Mouse (Mus musculus) myocyte (in vitro differentiated cells): ENCODE data around the gene Rapgef4. TPM values are rescaled to one million over a fixed set of nuclear protein-coding genes. Genes with fewer than 3 reads are reported as not detected.

Experiments used
- H3K27me3 ChIP-seq: one replicate; pipeline ENCODE4 v1.6.1; 2011; ENCODE audit not compliant: control insufficient read depth, insufficient read depth, insufficient read length
- H3K36me3 ChIP-seq: one replicate; pipeline ENCODE4 v1.6.1; 2011; ENCODE audit not compliant: control insufficient read depth, insufficient read depth
- H3K4me2 ChIP-seq: one replicate; pipeline ENCODE4 v1.6.1; 2011; ENCODE audit warnings: low read depth, control low read depth
- H3K4me3 ChIP-seq: one replicate; pipeline ENCODE4 v1.5.1; 2011; ENCODE audit warnings: mild to moderate bottlenecking, control low read depth, moderate library complexity
- H3K79me2 ChIP-seq: one replicate; pipeline ENCODE4 v1.6.1; 2011; ENCODE audit not compliant: control insufficient read depth, insufficient read depth
- H3ac ChIP-seq: one replicate; pipeline ENCODE4 v1.6.1; 2011; ENCODE audit not compliant: control insufficient read depth, insufficient read length
- CEBPB ChIP-seq: IDR thresholded peaks from 2 replicates; pipeline ENCODE4 v1.6.1; 2011; ENCODE audit warnings: mild to moderate bottlenecking, moderate library complexity; ENCODE audit not compliant: poor library complexity, insufficient read depth, severe bottlenecking
- E2F4 ChIP-seq: IDR thresholded peaks from one replicate; pipeline ENCODE4 v1.6.1; 2011; ENCODE audit warnings: mild to moderate bottlenecking, control low read depth, moderate library complexity; ENCODE audit not compliant: insufficient read depth
- MAX ChIP-seq: IDR thresholded peaks from one replicate; pipeline ENCODE4 v1.6.1; 2011; ENCODE audit warnings: low read depth, mild to moderate bottlenecking, control low read depth
- MYOD1 ChIP-seq, 3 experiments: IDR thresholded peaks; one replicate each; pipeline ENCODE4 v1.6.1; 2011; ENCODE audit warnings: control low read depth in 2 of 3, low read depth in 2 of 3, mild to moderate bottlenecking in 2 of 3, moderate library complexity in 1 of 3; ENCODE audit not compliant: insufficient read length in 2 of 3, control insufficient read depth in 1 of 3
- MYOG ChIP-seq, 3 experiments: IDR thresholded peaks; one replicate each; pipeline ENCODE4 v1.6.1; 2011; ENCODE audit warnings: control low read depth in 2 of 3, low read depth in 2 of 3, mild to moderate bottlenecking in 2 of 3; ENCODE audit not compliant: insufficient read length in 2 of 3, control insufficient read depth in 1 of 3, insufficient read depth in 1 of 3
- POLR2A ChIP-seq: IDR thresholded peaks from one replicate; pipeline ENCODE4 v1.6.1; 2011; ENCODE audit warnings: low read depth, mild to moderate bottlenecking, control low read depth, moderate library complexity; ENCODE audit not compliant: insufficient read length
- POLR2AphosphoS2 ChIP-seq: IDR thresholded peaks from one replicate; pipeline ENCODE4 v1.6.1; 2011; ENCODE audit warnings: low read depth, control low read depth; ENCODE audit not compliant: insufficient read length
- REST ChIP-seq: IDR thresholded peaks from one replicate; pipeline ENCODE4 v1.6.1; 2011; ENCODE audit warnings: mild to moderate bottlenecking, control low read depth, moderate library complexity; ENCODE audit not compliant: insufficient read depth, insufficient read length
- SRF ChIP-seq: IDR thresholded peaks from one replicate; pipeline ENCODE4 v1.6.1; 2011; ENCODE audit warnings: low read depth; ENCODE audit not compliant: control insufficient read depth, insufficient read length
- TCF12 ChIP-seq: IDR thresholded peaks from one replicate; pipeline ENCODE4 v1.6.1; 2011; ENCODE audit warnings: mild to moderate bottlenecking, control low read depth; ENCODE audit not compliant: poor library complexity, insufficient read depth, severe bottlenecking
- TCF3 ChIP-seq: IDR thresholded peaks from one replicate; pipeline ENCODE4 v1.6.1; 2011; ENCODE audit warnings: low read depth, control low read depth; ENCODE audit not compliant: insufficient read length
- USF1 ChIP-seq: IDR thresholded peaks from one replicate; pipeline ENCODE4 v1.6.1; 2011; ENCODE audit warnings: low read depth, mild to moderate bottlenecking, control low read depth, moderate library complexity
- polyA plus RNA-seq: library from polyadenylated mRNA; unstranded; fragments of >200 nt; fragmentation: generic; extraction: Trizol; gene quantifications from one replicate; pipeline ENCODE4 v1.2.1, GENCODE M21; 2012; ENCODE audit warnings: missing spikeins

The Rapgef4 gene
- polyA plus RNA-seq, 1 experiment = 0.28 TPM

- Histone ChIP-seq H3K27me3 (no peaks in the 10 kb centered on the region), H3K36me3 (no peaks in the 10 kb centered on the region), H3ac (no peak overlapping the region), H3K4me2 (no peak overlapping the region), H3K4me3 (no peak overlapping the region), H3K79me2 (no peaks in the 10 kb centered on the region)
- TF ChIP-seq USF1 (no peak), E2F4 (no peak), CEBPB (no peak), POLR2A (no peak), TCF3 (no peak), MYOD1 (IDR thresholded peaks at IDR 0.05; ENCODE audit: control insufficient read depth in 1 of 3, insufficient read length in 2 of 3, low read depth in 2 of 3) (no peak), MYOG (IDR thresholded peaks at IDR 0.05; ENCODE audit: control insufficient read depth in 1 of 3, insufficient read depth in 1 of 3, insufficient read length in 2 of 3, low read depth in 2 of 3) (no peak), POLR2AphosphoS2 (no peak), REST (no peak), SRF (no peak), TCF12 (no peak), MAX (no peak)
Observed at GRCm38 (mm10) chr2:72156484-72156883, 175.4 kb downstream of the Rapgef4 start.

GRCm38 (mm10) chr2:72157561-72157960 lies 176.5 kb downstream of the Rapgef4 start:
- Histone ChIP-seq H3K4me2 (no peak overlapping the region), H3K4me3 (no peak overlapping the region)

DNA sequence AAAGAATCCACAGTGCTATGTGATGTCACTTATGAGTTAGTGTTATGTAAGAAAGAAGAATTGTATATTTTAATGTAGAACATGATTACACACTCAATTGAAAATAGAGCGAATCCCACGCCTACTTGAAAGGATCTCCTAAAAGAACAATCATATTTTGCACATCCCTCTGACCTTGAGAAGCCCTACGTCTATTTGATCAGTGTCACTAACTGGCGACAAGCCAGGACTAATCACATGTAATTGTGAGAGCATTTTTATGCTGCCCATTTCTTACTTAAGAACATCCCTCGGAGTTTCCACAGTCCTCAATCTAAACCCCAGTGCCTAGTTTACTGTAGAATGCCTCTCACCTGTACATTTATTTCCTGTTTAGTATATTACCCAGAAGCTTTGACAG lies 177.0 kb downstream of the Rapgef4 start:
- Histone ChIP-seq H3K4me2 (no peak overlapping the region), H3K79me2 (no peaks in the 10 kb centered on the region), H3K4me3 (no peak overlapping the region), H3K27me3 (no peaks in the 10 kb centered on the region), H3ac (no peak overlapping the region), H3K36me3 (no peaks in the 10 kb centered on the region)
- no peak for TF ChIP-seq REST
- no peak for TF ChIP-seq POLR2AphosphoS2
- TF ChIP-seq TCF12 = no peak
- TF ChIP-seq MAX = no peak
- TF ChIP-seq USF1 = no peak
- no peak for TF ChIP-seq MYOD1 (IDR thresholded peaks at IDR 0.05; ENCODE audit: control insufficient read depth in 1 of 3, insufficient read length in 2 of 3, low read depth in 2 of 3)
- TF ChIP-seq TCF3 = no peak
- TF ChIP-seq SRF = no peak

More at GRCm38 (mm10) chr2:72157561-72157960, 176.5 kb downstream of the Rapgef4 start:
- TF ChIP-seq TCF12 (no peak), USF1 (no peak), TCF3 (no peak), SRF (no peak), CEBPB (no peak), MAX (no peak), POLR2A (no peak), E2F4 (no peak), REST (no peak), MYOG (IDR thresholded peaks at IDR 0.05; ENCODE audit: control insufficient read depth in 1 of 3, insufficient read depth in 1 of 3, insufficient read length in 2 of 3, low read depth in 2 of 3) (peak in 1 of 3 experiments; percentile 40), MYOD1 (IDR thresholded peaks at IDR 0.05; ENCODE audit: control insufficient read depth in 1 of 3, insufficient read length in 2 of 3, low read depth in 2 of 3) (peak in 2 of 3 experiments; percentile 60 to 62), POLR2AphosphoS2 (no peak)
- Histone ChIP-seq H3K79me2 (no peaks in the 10 kb centered on the region), H3ac (no peak overlapping the region), H3K36me3 (no peaks in the 10 kb centered on the region), H3K27me3 (no peaks in the 10 kb centered on the region)

GRCm38 (mm10) chr2:72158691-72159225 lies 177.7 kb downstream of the Rapgef4 start:
- no peaks in the 10 kb centered on the region for H3K79me2 ChIP-seq
- no peak for TF ChIP-seq REST
- TF ChIP-seq CEBPB = no peak
- no peak for TF ChIP-seq MYOD1 (IDR thresholded peaks at IDR 0.05; ENCODE audit: control insufficient read depth in 1 of 3, insufficient read length in 2 of 3, low read depth in 2 of 3)
- no peak for TF ChIP-seq MAX
- TF ChIP-seq SRF = no peak
- no peak for TF ChIP-seq POLR2A
- TF ChIP-seq TCF12 = no peak
- TF ChIP-seq USF1 = no peak
- TF ChIP-seq POLR2AphosphoS2 = no peak
- no peak for TF ChIP-seq E2F4
- TF ChIP-seq MYOG (IDR thresholded peaks at IDR 0.05; ENCODE audit: control insufficient read depth in 1 of 3, insufficient read depth in 1 of 3, insufficient read length in 2 of 3, low read depth in 2 of 3) = no peak
- TF ChIP-seq TCF3 = no peak
- no peak overlapping the region for H3K4me3 ChIP-seq
- no peak overlapping the region for H3K4me2 ChIP-seq
- no peak overlapping the region for H3ac ChIP-seq
- no peaks in the 10 kb centered on the region for H3K36me3 ChIP-seq
- no peaks in the 10 kb centered on the region for H3K27me3 ChIP-seq
